Mouse (Mus musculus): ENCODE results near the gene Gne. TPM values are rescaled to one million over a fixed set of nuclear protein-coding genes. Genes with fewer than 3 reads are reported as not detected.
A peak's percentile ranks its signal among the peaks of the same experiment; 100 is the strongest.

Gene Gne
- polyA plus RNA-seq, 1 experiment from 2014 or later = 47.5 TPM

- Histone ChIP-seq H3K4me3 (ENCODE audit: low read depth, low read length) (peak overlapping the region; percentile 82), H3K4me2 (ENCODE audit: low read depth, low read length) (peak overlapping the region; percentile 84), H3K36me3 (replicated peaks; ENCODE audit: insufficient read depth, low read length) (0 out of 2 replicates have a peak, but pooled peaks cover 7% of the 10 kb centered on the region), H3K27me3 (ENCODE audit: insufficient read depth, low read length) (no peaks in the 10 kb centered on the region), H3K4me1 (ENCODE audit: insufficient read depth) (peaks cover 43% of the 10 kb centered on the region), H3K9ac (replicated peaks) (peak overlapping the region; percentile 96), H3K9me3 (ENCODE audit: low read length) (no peaks in the 10 kb centered on the region), H3K27ac (ENCODE audit: low read depth) (peak overlapping the region; percentile 94)
- ATAC-seq (peak; percentile 99), DNase-seq (peak; percentile 93)
- no peak for TF ChIP-seq EP300 (IDR thresholded peaks at IDR 0.05; ENCODE audit: low read depth)
- TF ChIP-seq CTCF (IDR thresholded peaks at IDR 0.05; ENCODE audit: low read depth) = no peak
- WGBS (ENCODE audit: insufficient replicate concordance) = under 1% methylated on average over 77 of the region's 77 CpGs
Observed at GRCm38 (mm10) chr4:44012376-44013367, 71.3 kb downstream of the Gne start.

GRCm38 (mm10) chr4:44011799-44012198, 72.2 kb downstream of the Gne start:
- H3K27ac ChIP-seq (ENCODE audit: low read depth) = peak overlapping the region; percentile 94
- H3K9me3 ChIP-seq (ENCODE audit: low read length) = no peaks in the 10 kb centered on the region
- H3K4me1 ChIP-seq (ENCODE audit: insufficient read depth) = peaks cover 39% of the 10 kb centered on the region
- H3K4me3 ChIP-seq (ENCODE audit: low read depth, low read length) = peak overlapping the region; percentile 82
- H3K27me3 ChIP-seq (ENCODE audit: insufficient read depth, low read length) = no peaks in the 10 kb centered on the region
- 0 out of 2 replicates have a peak, but pooled peaks cover 4% of the 10 kb centered on the region for H3K36me3 ChIP-seq (replicated peaks; ENCODE audit: insufficient read depth, low read length)
- ATAC-seq (no peak), DNase-seq (no peak)
- peak overlapping the region; percentile 84 for H3K4me2 ChIP-seq (ENCODE audit: low read depth, low read length)
- TF ChIP-seq EP300 (IDR thresholded peaks at IDR 0.05; ENCODE audit: low read depth) = no peak
- no peak for TF ChIP-seq CTCF (IDR thresholded peaks at IDR 0.05; ENCODE audit: low read depth)
- H3K9ac ChIP-seq (replicated peaks) = peak overlapping the region; percentile 96
- 79% methylated on average over 3 of the region's 3 CpGs for WGBS (ENCODE audit: insufficient replicate concordance)

- Histone ChIP-seq H3K4me3 (ENCODE audit: low read depth, low read length) (no peak overlapping the region), H3K9ac (replicated peaks) (no peak overlapping the region), H3K27me3 (ENCODE audit: insufficient read depth, low read length) (no peaks in the 10 kb centered on the region), H3K36me3 (replicated peaks; ENCODE audit: insufficient read depth, low read length) (0 out of 2 replicates have a peak, but pooled peaks cover 4% of the 10 kb centered on the region), H3K4me1 (ENCODE audit: insufficient read depth) (peaks cover 29% of the 10 kb centered on the region), H3K4me2 (ENCODE audit: low read depth, low read length) (no peak overlapping the region), H3K27ac (ENCODE audit: low read depth) (no peak overlapping the region), H3K9me3 (ENCODE audit: low read length) (no peaks in the 10 kb centered on the region)
- ATAC-seq (no peak), DNase-seq (no peak)
- no peak for TF ChIP-seq CTCF (IDR thresholded peaks at IDR 0.05; ENCODE audit: low read depth)
- no peak for TF ChIP-seq EP300 (IDR thresholded peaks at IDR 0.05; ENCODE audit: low read depth)
- 40% methylated on average over 2 of the region's 2 CpGs for WGBS (ENCODE audit: insufficient replicate concordance)
Observed at GRCm38 (mm10) chr4:44010893-44011292, 73.1 kb downstream of the Gne start.

- no peak overlapping the region for H3K9ac ChIP-seq (replicated peaks)
- no peak overlapping the region for H3K27ac ChIP-seq (ENCODE audit: low read depth)
- ATAC-seq (no peak), DNase-seq (no peak)
- H3K4me2 ChIP-seq (ENCODE audit: low read depth, low read length) = no peak overlapping the region
- no peak overlapping the region for H3K4me3 ChIP-seq (ENCODE audit: low read depth, low read length)
- no peaks in the 10 kb centered on the region for H3K27me3 ChIP-seq (ENCODE audit: insufficient read depth, low read length)
- no peaks in the 10 kb centered on the region for H3K36me3 ChIP-seq (replicated peaks; ENCODE audit: insufficient read depth, low read length)
- peaks cover 24% of the 10 kb centered on the region for H3K4me1 ChIP-seq (ENCODE audit: insufficient read depth)
- H3K9me3 ChIP-seq (ENCODE audit: low read length) = no peaks in the 10 kb centered on the region
- TF ChIP-seq CTCF (IDR thresholded peaks at IDR 0.05; ENCODE audit: low read depth) = peak; percentile 40
- no peak for TF ChIP-seq EP300 (IDR thresholded peaks at IDR 0.05; ENCODE audit: low read depth)
- WGBS (ENCODE audit: insufficient replicate concordance) = 88% methylated on average over 1 of the region's 1 CpGs
Observed at GRCm38 (mm10) chr4:44010176-44010575, 73.8 kb downstream of the Gne start.

GRCm38 (mm10) chr4:44004623-44005409, 79.2 kb downstream of the Gne start:
- Histone ChIP-seq H3K9ac (replicated peaks) (peak overlapping the region; percentile 55), H3K9me3 (ENCODE audit: low read length) (no peaks in the 10 kb centered on the region), H3K27me3 (ENCODE audit: insufficient read depth, low read length) (no peaks in the 10 kb centered on the region), H3K4me1 (ENCODE audit: insufficient read depth) (no peaks in the 10 kb centered on the region), H3K27ac (ENCODE audit: low read depth) (peak overlapping the region; percentile 84), H3K4me3 (ENCODE audit: low read depth, low read length) (peak overlapping the region; percentile 40), H3K36me3 (replicated peaks; ENCODE audit: insufficient read depth, low read length) (no peaks in the 10 kb centered on the region), H3K4me2 (ENCODE audit: low read depth, low read length) (peak overlapping the region; percentile 57)
- WGBS (ENCODE audit: insufficient replicate concordance) = 69% methylated on average over 3 of the region's 3 CpGs
- no peak for DNase-seq
- TF ChIP-seq EP300 (IDR thresholded peaks at IDR 0.05; ENCODE audit: low read depth) = no peak
- no peak for TF ChIP-seq CTCF (IDR thresholded peaks at IDR 0.05; ENCODE audit: low read depth)
- peak; percentile 24; the same call in 1 of the 2 replicates for ATAC-seq

GRCm38 (mm10) chr4:44004126-44004525, 79.9 kb downstream of the Gne start, which contains the start of gene Clta:
TSS of gene Clta (plus strand) at chr4:44004452.
- peak within 1 kb of the TSS; percentile 55 for H3K9ac ChIP-seq (replicated peaks)
- H3K27ac ChIP-seq (ENCODE audit: low read depth) = peak within 1 kb of the TSS; percentile 84
- H3K4me2 ChIP-seq (ENCODE audit: low read depth, low read length) = peak within 1 kb of the TSS; percentile 57
- no peaks in the 10 kb centered on the region for H3K36me3 ChIP-seq (replicated peaks; ENCODE audit: insufficient read depth, low read length)
- H3K9me3 ChIP-seq (ENCODE audit: low read length) = no peaks in the 10 kb centered on the region
- H3K27me3 ChIP-seq (ENCODE audit: insufficient read depth, low read length) = no peaks in the 10 kb centered on the region
- TF ChIP-seq EP300 (IDR thresholded peaks at IDR 0.05; ENCODE audit: low read depth) (peak; percentile 97), CTCF (IDR thresholded peaks at IDR 0.05; ENCODE audit: low read depth) (no peak)
- no peaks in the 10 kb centered on the region for H3K4me1 ChIP-seq (ENCODE audit: insufficient read depth)
- H3K4me3 ChIP-seq (ENCODE audit: low read depth, low read length) = peak within 1 kb of the TSS; percentile 40
- DNase-seq = no peak
- ATAC-seq = peak; percentile 96
- WGBS (ENCODE audit: insufficient replicate concordance) = 59% methylated on average over 5 of the region's 5 CpGs

Data from liver, postnatal 0 days (tissue).